Mouse (Mus musculus): ENCODE data around the gene Utp20.
"Not testable (repeated sequence)": the region's sequence is repeated elsewhere in the genome, so short reads cannot be mapped to it uniquely, and the experiment has no call there.

Gene Utp20

GRCm38 (mm10) chr10:88826188-88826946 lies at the start of gene Utp20:
Utp20 (minus strand) TSS chr10:88826804.
- peak; percentile 85 to 86 for DNase-seq

- no peak for DNase-seq
Observed at GRCm38 (mm10) chr10:88874870-88875269, 48.3 kb upstream of the Utp20 start.

- DNase-seq: no peak
Observed at GRCm38 (mm10) chr10:88866017-88866416, 39.4 kb upstream of the Utp20 start.

GRCm38 (mm10) chr10:88862293-88862692 lies 35.7 kb upstream of the Utp20 start:
- no peak for DNase-seq

GRCm38 (mm10) chr10:88861416-88861815 lies 34.8 kb upstream of the Utp20 start:
- DNase-seq: no peak

GRCm38 (mm10) chr10:88860911-88861310 lies 34.3 kb upstream of the Utp20 start:
- DNase-seq: no peak

GRCm38 (mm10) chr10:88853326-88853725 lies 26.7 kb upstream of the Utp20 start:
- DNase-seq: no peak

GRCm38 (mm10) chr10:88849976-88850375 lies 23.4 kb upstream of the Utp20 start:
- no peak for DNase-seq

- DNase-seq: no peak
Observed at GRCm38 (mm10) chr10:88848876-88849476, 22.4 kb upstream of the Utp20 start.

GRCm38 (mm10) chr10:88834227-88834626 lies 7.6 kb upstream of the Utp20 start:
- no peak for DNase-seq

GRCm38 (mm10) chr10:88828361-88828760 lies 1.8 kb upstream of the Utp20 start:
- DNase-seq: no peak

- DNase-seq: no peak
Observed at GRCm38 (mm10) chr10:88827596-88827995, 992 bp upstream of the Utp20 start.

GRCm38 (mm10) chr10:88826947-88827306 lies 323 bp upstream of the Utp20 start:
- not testable (repeated sequence) for DNase-seq

GRCm38 (mm10) chr10:88817335-88817734 lies 9.3 kb downstream of the Utp20 start:
- DNase-seq: no peak

- DNase-seq: no peak
Observed at GRCm38 (mm10) chr10:88815256-88815655, 11.3 kb downstream of the Utp20 start.

- DNase-seq: no peak
Observed at GRCm38 (mm10) chr10:88811704-88812103, 14.9 kb downstream of the Utp20 start.

- DNase-seq: peak; percentile 39 to 40
Observed at GRCm38 (mm10) chr10:88802236-88802635, 24.4 kb downstream of the Utp20 start.

GRCm38 (mm10) chr10:88799381-88799780 lies 27.2 kb downstream of the Utp20 start:
- no peak for DNase-seq

GRCm38 (mm10) chr10:88797452-88797851 lies 29.2 kb downstream of the Utp20 start:
- DNase-seq: no peak

- no peak for DNase-seq
Observed at GRCm38 (mm10) chr10:88796939-88797338, 29.7 kb downstream of the Utp20 start.

GRCm38 (mm10) chr10:88795226-88795625 lies 31.4 kb downstream of the Utp20 start:
- no peak for DNase-seq

GRCm38 (mm10) chr10:88794606-88795005 lies 32.0 kb downstream of the Utp20 start:
- DNase-seq: no peak

- no peak for DNase-seq
Observed at GRCm38 (mm10) chr10:88793671-88794070, 32.9 kb downstream of the Utp20 start.

- no peak for DNase-seq
Observed at GRCm38 (mm10) chr10:88784513-88784931, 42.1 kb downstream of the Utp20 start.

- no peak for DNase-seq
Observed at GRCm38 (mm10) chr10:88783941-88784340, 42.7 kb downstream of the Utp20 start.
